11 mouse cellular contexts compared by ENCODE assay signal in the genomic region with DNA sequence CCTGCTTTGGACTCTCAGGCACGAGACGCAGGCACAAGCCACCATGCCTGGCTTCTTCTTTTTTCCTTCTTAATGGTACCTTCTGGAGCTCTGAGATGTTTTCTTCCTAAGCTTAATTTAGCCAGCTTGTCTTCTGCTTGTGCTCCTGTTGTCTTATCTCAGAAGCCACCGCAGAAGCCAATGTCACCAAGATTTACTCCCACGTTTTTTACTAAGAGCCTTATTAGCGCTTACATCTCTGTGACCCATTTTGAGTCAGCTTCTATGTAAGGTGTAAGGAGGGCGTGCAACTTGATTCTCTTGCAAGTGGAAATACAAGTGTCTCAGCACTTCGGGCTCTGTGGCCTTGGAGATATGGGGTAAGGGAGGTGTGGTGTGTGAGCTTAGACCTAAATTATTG. TPM values are rescaled to one million over a fixed set of nuclear protein-coding genes. Genes with fewer than 3 reads are reported as not detected.
A peak's percentile ranks its signal among the peaks of the same experiment; 100 is the strongest.
DNase-seq lines count a peak whose midpoint lies in the region; ATAC-seq lines count a peak whose summit lies in the region.
"Had no signal": no experiment of that assay in that cellular context is flagged by ENCODE, and none has a peak within 500 bp of the region (broad histone marks: within the 10 kb centered on the region; RNA-seq: fewer than 3 reads in every experiment).

No protein-coding gene starts in this region.

- H3K4me2 ChIP-seq in intestine, embryonic 15.5 days (replicated peaks): no peak overlapping the region
- H3K4me2 ChIP-seq: hindbrain, embryonic 15.5 days had no signal

- no peaks in the 10 kb centered on the region for H3K27me3 ChIP-seq in heart, embryonic 10.5 days (ENCODE audit: insufficient read depth, poor library complexity, severe bottlenecking)
- no peaks in the 10 kb centered on the region for H3K27me3 ChIP-seq in intestine, embryonic 15.5 days (replicated peaks)
- H3K27me3 ChIP-seq: hindbrain, embryonic 15.5 days; Patski had no signal

- no peak overlapping the region for H3K9ac ChIP-seq in intestine, embryonic 15.5 days
- H3K9ac ChIP-seq: hindbrain, embryonic 15.5 days had no signal

- H3K4me3 ChIP-seq in heart, embryonic 10.5 days: no peak overlapping the region
- H3K4me3 ChIP-seq in intestine, embryonic 15.5 days (replicated peaks): no peak overlapping the region
- H3K4me3 ChIP-seq: hindbrain, embryonic 15.5 days had no signal

- ATAC-seq in intestine, embryonic 15.5 days: no peak

- no peak for DNase-seq in heart, embryonic 10.5 days (ENCODE audit: low spot score)
- DNase-seq in heart, postnatal 4 days: no peak
- peak; percentile 6 for DNase-seq in kidney, postnatal 10 days
- no peak for DNase-seq in kidney, postnatal 36 days
- DNase-seq in CD4-positive, CD25-positive, alpha-beta regulatory T cell, adult 2 months (ENCODE audit: low read depth, low spot score): peak; percentile 25
- no peak for DNase-seq in cerebellum, postnatal 14 days
- no peak for DNase-seq in left cerebral cortex, adult 9 months (ENCODE audit: low spot score in 2 of 2)
- DNase-seq: cerebellum, adult 11-12 months had no signal

- 72% methylated on average over 7 of the region's 7 CpGs for WGBS in heart, embryonic 10.5 days
- 87% methylated on average over 7 of the region's 7 CpGs for WGBS in intestine, embryonic 15.5 days

- H3K9me3 ChIP-seq in heart, embryonic 10.5 days: no peaks in the 10 kb centered on the region
- H3K9me3 ChIP-seq in intestine, embryonic 15.5 days: no peaks in the 10 kb centered on the region
- H3K9me3 ChIP-seq: hindbrain, embryonic 15.5 days had no signal

- peaks cover 36% of the 10 kb centered on the region for H3K4me1 ChIP-seq in heart, embryonic 10.5 days
- H3K4me1 ChIP-seq in intestine, embryonic 15.5 days (replicated peaks): peaks cover 8% of the 10 kb centered on the region; the same call in 1 of the 2 replicates
- H3K4me1 ChIP-seq: hindbrain, embryonic 15.5 days had no signal

- peaks cover 23% of the 10 kb centered on the region; the same call in 1 of the 2 replicates for H3K36me3 ChIP-seq in heart, embryonic 10.5 days
- H3K36me3 ChIP-seq in intestine, embryonic 15.5 days: peaks cover 8% of the 10 kb centered on the region; the same call in 1 of the 2 replicates

- H3K27ac ChIP-seq in heart, embryonic 10.5 days: peak overlapping the region; percentile 72
- H3K27ac ChIP-seq in intestine, embryonic 15.5 days: peak overlapping the region; percentile 14; the same call in 1 of the 2 replicates
- H3K27ac ChIP-seq: hindbrain, embryonic 15.5 days had no signal

RNA-seq across cellular contexts. Expression of a gene that starts 18.0 kb away (rescaled TPM):
- polyA plus RNA-seq in heart, embryonic 10.5 days (2016; fragmentation: Nextera tagmentation; extraction: Ambion mirVana): 5.7 and 6.0 TPM in 2 replicates
- 10 to 100 TPM; 23.5 to 25.4 TPM for total RNA-seq in heart, postnatal 4 days (2021)
- 33.0 and 36.2 TPM in 2 replicates for polyA plus RNA-seq in intestine, embryonic 15.5 days (2015; fragmentation: Nextera tagmentation; extraction: Ambion mirVana)

RNA-seq across cellular contexts. Expression of a gene that starts 31.0 kb away (rescaled TPM):
- polyA plus RNA-seq in heart, embryonic 10.5 days (2016; fragmentation: Nextera tagmentation; extraction: Ambion mirVana): 6.7 and 6.9 TPM in 2 replicates
- 1 to 10 TPM; 8.6 to 9.5 TPM for total RNA-seq in heart, postnatal 4 days (2021)
- polyA plus RNA-seq in intestine, embryonic 15.5 days (2015; fragmentation: Nextera tagmentation; extraction: Ambion mirVana): 5.6 and 6.2 TPM in 2 replicates

Comparison
In these comparisons a context has a peak if more than half of its experiments do, and no peak if none do; other contexts are left out.
1. DNase-seq: peak in kidney, postnatal 10 days (single experiment) and CD4-positive, CD25-positive, alpha-beta regulatory T cell, adult 2 months (single experiment); none in heart, embryonic 10.5 days (single experiment), heart, postnatal 4 days (single experiment), kidney, postnatal 36 days (0 of 2), cerebellum, postnatal 14 days (0 of 2) and left cerebral cortex, adult 9 months (0 of 2).